Mouse (Mus musculus) bone marrow, adult 2 months (tissue): ENCODE results near the gene Hcfc1.

Experiments used
- CTCF ChIP-seq: fragments of 200-500 bp; IDR thresholded peaks from 2 replicates; pipeline ENCODE4 v1.5.1; 2011; ENCODE audit warnings: low read length, control low read depth; ENCODE audit not compliant: control insufficient read depth, insufficient read depth
- POLR2A ChIP-seq: fragments of 200-500 bp; IDR thresholded peaks from 2 replicates; pipeline ENCODE4 v1.6.1; 2011; ENCODE audit warnings: low read depth, mild to moderate bottlenecking, control low read depth, low read length, borderline replicate concordance; ENCODE audit not compliant: control insufficient read depth

DNA sequence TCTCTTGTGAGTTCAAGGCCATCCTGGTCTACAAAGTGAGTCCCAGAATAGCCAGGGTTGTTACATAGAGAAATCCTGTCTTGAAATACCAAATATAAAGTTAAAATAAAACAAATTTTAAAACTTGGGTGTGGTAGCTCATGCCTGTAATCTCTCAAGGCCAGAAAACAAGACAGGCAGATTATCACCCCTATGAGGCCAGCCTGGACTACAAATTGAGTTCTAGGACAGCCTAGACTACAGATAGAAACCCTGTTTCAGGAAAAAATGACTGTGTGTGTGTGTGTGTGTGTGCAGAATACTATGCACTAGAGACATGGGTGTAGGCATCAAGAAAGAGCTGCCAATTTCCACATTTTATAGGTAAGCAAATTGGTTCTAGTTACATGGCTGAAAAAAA lies 4.6 kb upstream of the Hcfc1 start:
- TF ChIP-seq POLR2A (no peak), CTCF (no peak)
